Mouse (Mus musculus): ENCODE data around the gene Cpeb4. TPM values are rescaled to one million over a fixed set of nuclear protein-coding genes. Genes with fewer than 3 reads are reported as not detected.
A peak's percentile ranks its signal among the peaks of the same experiment; 100 is the strongest.

The Cpeb4 gene
- total and polyA plus RNA-seq, 2 experiments from 2014 or later = 19.1 to 103 TPM

DNA sequence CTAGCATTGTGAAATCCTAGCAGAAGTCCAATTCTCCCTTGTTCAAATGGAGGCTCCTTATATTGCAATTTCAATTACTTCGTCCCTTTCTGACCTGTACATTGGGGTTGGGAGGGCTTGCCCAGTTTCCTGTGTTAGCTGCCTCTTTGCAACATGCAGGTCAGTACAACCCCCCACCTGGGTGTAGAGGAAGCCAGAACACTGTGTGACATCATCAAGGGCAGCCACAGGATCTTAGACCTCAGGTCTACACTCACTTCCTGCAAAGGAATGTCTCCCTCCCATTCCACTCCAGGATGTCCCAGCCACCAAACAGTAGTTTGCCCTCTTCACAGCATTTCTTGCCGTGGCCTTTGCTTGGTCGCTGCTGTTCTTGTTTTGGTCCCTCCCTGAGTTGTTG lies 73.5 kb downstream of the Cpeb4 start:
- no peaks in the 10 kb centered on the region for H3K27me3 ChIP-seq (ENCODE audit: insufficient read depth, low read length)
- ATAC-seq (ENCODE audit: low FRiP score) = no peak
- H3K27ac ChIP-seq (ENCODE audit: low read depth, low read length) = no peak overlapping the region
- H3K4me1 ChIP-seq (ENCODE audit: insufficient read depth, low read length) = peaks cover 7% of the 10 kb centered on the region
- no peak overlapping the region for H3K4me2 ChIP-seq (ENCODE audit: low read depth, low read length, poor library complexity, severe bottlenecking)
- WGBS = 90% methylated on average over 3 of the region's 3 CpGs
- no peaks in the 10 kb centered on the region for H3K9me3 ChIP-seq (ENCODE audit: low read length)
- DNase-seq (ENCODE audit: low spot score) = no peak
- TF ChIP-seq CTCF (IDR thresholded peaks at IDR 0.05) = no peak
- no peaks in the 10 kb centered on the region for H3K36me3 ChIP-seq (ENCODE audit: insufficient read depth, low read length)
- H3K9ac ChIP-seq (replicated peaks; ENCODE audit: low read length, poor library complexity, severe bottlenecking) = no peak overlapping the region
- no peak overlapping the region for H3K4me3 ChIP-seq (ENCODE audit: low read depth, low read length)

- Histone ChIP-seq H3K9me3 (ENCODE audit: low read length) (no peaks in the 10 kb centered on the region), H3K27ac (ENCODE audit: low read depth, low read length) (0 out of 2 replicates have a peak overlapping the region, but pooled peaks have one; percentile 26), H3K4me3 (ENCODE audit: low read depth, low read length) (peak overlapping the region; percentile 39), H3K4me2 (ENCODE audit: low read depth, low read length, poor library complexity, severe bottlenecking) (peak overlapping the region; percentile 56), H3K9ac (replicated peaks; ENCODE audit: low read length, poor library complexity, severe bottlenecking) (peak overlapping the region; percentile 44), H3K36me3 (ENCODE audit: insufficient read depth, low read length) (no peaks in the 10 kb centered on the region), H3K27me3 (ENCODE audit: insufficient read depth, low read length) (no peaks in the 10 kb centered on the region), H3K4me1 (ENCODE audit: insufficient read depth, low read length) (no peaks in the 10 kb centered on the region)
- 20% methylated on average over 15 of the region's 15 CpGs for WGBS
- TF ChIP-seq CTCF (IDR thresholded peaks at IDR 0.05) = no peak
- DNase-seq (ENCODE audit: low spot score) = peak; percentile 28
- peak; percentile 78 for ATAC-seq (ENCODE audit: low FRiP score)
Measured at GRCm38 (mm10) chr11:31948462-31949330, 76.7 kb downstream of the Cpeb4 start.

- 1% methylated on average over 17 of the region's 17 CpGs for WGBS
- Histone ChIP-seq H3K4me1 (ENCODE audit: insufficient read depth, low read length) (no peaks in the 10 kb centered on the region), H3K9me3 (ENCODE audit: low read length) (no peaks in the 10 kb centered on the region), H3K4me3 (ENCODE audit: low read depth, low read length) (peak overlapping the region; percentile 39), H3K36me3 (ENCODE audit: insufficient read depth, low read length) (no peaks in the 10 kb centered on the region), H3K9ac (replicated peaks; ENCODE audit: low read length, poor library complexity, severe bottlenecking) (peak overlapping the region; percentile 44), H3K27me3 (ENCODE audit: insufficient read depth, low read length) (no peaks in the 10 kb centered on the region), H3K4me2 (ENCODE audit: low read depth, low read length, poor library complexity, severe bottlenecking) (peak overlapping the region; percentile 56), H3K27ac (ENCODE audit: low read depth, low read length) (0 out of 2 replicates have a peak overlapping the region, but pooled peaks have one; percentile 26)
- peak; percentile 62 for ATAC-seq (ENCODE audit: low FRiP score)
- peak; percentile 94 for TF ChIP-seq CTCF (IDR thresholded peaks at IDR 0.05)
- DNase-seq (ENCODE audit: low spot score) = peak; percentile 94
Measured at GRCm38 (mm10) chr11:31949331-31949785, 77.3 kb downstream of the Cpeb4 start.

- no peaks in the 10 kb centered on the region for H3K27me3 ChIP-seq (ENCODE audit: insufficient read depth, low read length)
- H3K9me3 ChIP-seq (ENCODE audit: low read length) = no peaks in the 10 kb centered on the region
- TF ChIP-seq CTCF (IDR thresholded peaks at IDR 0.05) = no peak
- H3K27ac ChIP-seq (ENCODE audit: low read depth, low read length) = no peak overlapping the region
- no peaks in the 10 kb centered on the region for H3K4me1 ChIP-seq (ENCODE audit: insufficient read depth, low read length)
- no peak overlapping the region for H3K4me3 ChIP-seq (ENCODE audit: low read depth, low read length)
- no peak overlapping the region for H3K4me2 ChIP-seq (ENCODE audit: low read depth, low read length, poor library complexity, severe bottlenecking)
- no peak for ATAC-seq (ENCODE audit: low FRiP score)
- DNase-seq (ENCODE audit: low spot score) = no peak
- no peaks in the 10 kb centered on the region for H3K36me3 ChIP-seq (ENCODE audit: insufficient read depth, low read length)
- H3K9ac ChIP-seq (replicated peaks; ENCODE audit: low read length, poor library complexity, severe bottlenecking) = no peak overlapping the region
Measured at GRCm38 (mm10) chr11:31960071-31960470, 88.1 kb downstream of the Cpeb4 start.

DNA sequence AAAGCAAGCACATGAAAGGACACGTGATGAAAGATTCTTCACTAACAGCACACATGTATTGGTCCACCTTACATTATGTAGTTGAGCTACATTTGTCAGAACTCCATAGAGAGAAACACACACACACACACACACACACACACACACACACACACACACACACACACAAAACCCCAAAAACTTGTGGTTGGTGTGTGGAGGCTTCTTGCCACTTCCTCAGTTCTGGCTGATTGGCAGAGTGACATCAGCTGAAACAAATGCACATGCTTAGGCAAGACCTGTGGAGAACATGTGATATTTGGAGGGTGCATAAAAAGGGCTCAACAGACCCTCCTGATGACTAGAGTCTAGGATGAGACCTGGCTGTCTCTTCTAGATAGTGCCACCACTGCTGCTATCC lies 92.0 kb downstream of the Cpeb4 start:
- H3K9ac ChIP-seq (replicated peaks; ENCODE audit: low read length, poor library complexity, severe bottlenecking) = no peak overlapping the region
- no peak overlapping the region for H3K4me3 ChIP-seq (ENCODE audit: low read depth, low read length)
- ATAC-seq (ENCODE audit: low FRiP score) (no peak), DNase-seq (ENCODE audit: low spot score) (no peak)
- no peak overlapping the region for H3K4me2 ChIP-seq (ENCODE audit: low read depth, low read length, poor library complexity, severe bottlenecking)
- no peak overlapping the region for H3K27ac ChIP-seq (ENCODE audit: low read depth, low read length)
- TF ChIP-seq CTCF (IDR thresholded peaks at IDR 0.05) = no peak
- H3K4me1 ChIP-seq (ENCODE audit: insufficient read depth, low read length) = no peaks in the 10 kb centered on the region
- 96% methylated on average over 1 of the region's 1 CpGs for WGBS
- H3K27me3 ChIP-seq (ENCODE audit: insufficient read depth, low read length) = no peaks in the 10 kb centered on the region
- no peaks in the 10 kb centered on the region for H3K36me3 ChIP-seq (ENCODE audit: insufficient read depth, low read length)
- H3K9me3 ChIP-seq (ENCODE audit: low read length) = no peaks in the 10 kb centered on the region

Data from midbrain, postnatal 0 days (tissue).